Comparison of ENCODE assay signal across 15 mouse cellular contexts in the genomic region with DNA sequence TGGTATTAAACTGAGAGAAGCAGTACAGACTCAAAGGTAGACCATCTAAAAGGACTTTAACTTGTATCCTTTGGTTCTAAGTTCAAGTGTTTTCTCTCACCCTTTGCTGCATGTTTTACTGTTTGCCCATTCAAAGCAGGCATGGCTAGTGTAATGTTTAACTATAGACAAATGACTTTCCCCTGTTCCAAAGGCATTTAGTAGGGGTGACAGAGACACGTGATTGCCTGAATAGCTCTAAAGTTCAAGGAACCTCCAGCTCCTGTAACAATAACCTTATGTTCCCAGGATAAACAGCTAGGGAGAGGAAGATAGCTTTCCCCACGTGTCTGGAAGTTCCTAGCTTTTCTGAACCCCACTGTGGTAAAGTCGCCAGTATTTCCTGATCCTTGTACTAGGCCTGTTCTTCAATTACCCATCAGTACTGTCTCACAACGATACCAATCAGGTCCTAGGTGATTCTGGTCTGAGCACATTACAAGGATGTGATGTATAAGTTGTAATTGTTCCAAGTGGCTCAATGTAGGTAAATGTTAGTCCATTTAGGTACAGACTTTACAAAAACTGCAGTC.
DNase-seq lines count a peak whose midpoint lies in the region; ATAC-seq lines count a peak whose summit lies in the region.
"Had no signal": no experiment of that assay in that cellular context is flagged by ENCODE, and none has a peak within 500 bp of the region (broad histone marks: within the 10 kb centered on the region; RNA-seq: fewer than 3 reads in every experiment).

No protein-coding gene starts in this region.

- no peaks in the 10 kb centered on the region for H3K4me1 ChIP-seq in intestine, embryonic 14.5 days (replicated peaks; ENCODE audit: control insufficient read depth, insufficient read depth, low read length)
- 0 out of 2 replicates have a peak, but pooled peaks cover 2% of the 10 kb centered on the region for H3K4me1 ChIP-seq in liver, embryonic 15.5 days (replicated peaks)
- H3K4me1 ChIP-seq in forebrain, embryonic 15.5 days: peaks cover 7% of the 10 kb centered on the region
- H3K4me1 ChIP-seq in midbrain, embryonic 13.5 days (replicated peaks): peaks cover 9% of the 10 kb centered on the region; the same call in 1 of the 2 replicates
- 0 out of 2 replicates have a peak, but pooled peaks cover 4% of the 10 kb centered on the region for H3K4me1 ChIP-seq in forebrain, embryonic 16.5 days (replicated peaks; ENCODE audit: control insufficient read depth, insufficient read depth, low read length)

- H3K27me3 ChIP-seq in intestine, embryonic 14.5 days (replicated peaks; ENCODE audit: control insufficient read depth, insufficient read depth, low read length): no peaks in the 10 kb centered on the region
- no peaks in the 10 kb centered on the region for H3K27me3 ChIP-seq in liver, embryonic 15.5 days
- no peaks in the 10 kb centered on the region for H3K27me3 ChIP-seq in forebrain, embryonic 15.5 days
- H3K27me3 ChIP-seq in midbrain, embryonic 13.5 days: no peaks in the 10 kb centered on the region
- no peaks in the 10 kb centered on the region for H3K27me3 ChIP-seq in forebrain, embryonic 16.5 days (replicated peaks; ENCODE audit: control insufficient read depth, insufficient read depth, low read length)
- H3K27me3 ChIP-seq: neural tube, embryonic 15.5 days had no signal

- peak; percentile 87 for ATAC-seq in intestine, embryonic 14.5 days (replicated peaks; ENCODE audit: low FRiP score, low TSS enrichment, low read depth)
- ATAC-seq in liver, embryonic 15.5 days (ENCODE audit: insufficient read depth): peak; percentile 74
- no peak for ATAC-seq in forebrain, embryonic 15.5 days (replicated peaks)
- no peak for ATAC-seq in midbrain, embryonic 13.5 days
- no peak for ATAC-seq in forebrain, embryonic 16.5 days

- no peak overlapping the region for H3K4me3 ChIP-seq in intestine, embryonic 14.5 days (ENCODE audit: low read depth, low read length)
- no peak overlapping the region for H3K4me3 ChIP-seq in liver, embryonic 15.5 days (replicated peaks)
- H3K4me3 ChIP-seq in forebrain, embryonic 15.5 days: no peak overlapping the region
- no peak overlapping the region for H3K4me3 ChIP-seq in midbrain, embryonic 13.5 days (replicated peaks)
- H3K4me3 ChIP-seq in forebrain, embryonic 16.5 days (replicated peaks; ENCODE audit: low read length): no peak overlapping the region
- H3K4me3 ChIP-seq: erythroblast, embryonic 14.5 days; heart, adult 2 months; midbrain, embryonic 10.5 days; neural tube, embryonic 15.5 days had no signal

- H3K36me3 ChIP-seq in intestine, embryonic 14.5 days (ENCODE audit: control insufficient read depth, insufficient read depth, low read length): no peaks in the 10 kb centered on the region
- no peaks in the 10 kb centered on the region for H3K36me3 ChIP-seq in liver, embryonic 15.5 days (replicated peaks)
- H3K36me3 ChIP-seq in forebrain, embryonic 15.5 days: no peaks in the 10 kb centered on the region
- no peaks in the 10 kb centered on the region for H3K36me3 ChIP-seq in midbrain, embryonic 13.5 days
- H3K36me3 ChIP-seq in forebrain, embryonic 16.5 days (ENCODE audit: control insufficient read depth, insufficient read depth): no peaks in the 10 kb centered on the region
- H3K36me3 ChIP-seq: midbrain, embryonic 10.5 days; neural tube, embryonic 15.5 days had no signal

- no peak overlapping the region for H3K4me2 ChIP-seq in intestine, embryonic 14.5 days (ENCODE audit: low read length)
- H3K4me2 ChIP-seq in liver, embryonic 15.5 days: no peak overlapping the region
- H3K4me2 ChIP-seq in forebrain, embryonic 15.5 days (replicated peaks): no peak overlapping the region
- no peak overlapping the region for H3K4me2 ChIP-seq in midbrain, embryonic 13.5 days (replicated peaks)
- H3K4me2 ChIP-seq in forebrain, embryonic 16.5 days (ENCODE audit: low read length): no peak overlapping the region
- H3K4me2 ChIP-seq: lung, embryonic 14.5 days had no signal

- no peaks in the 10 kb centered on the region for H3K9me3 ChIP-seq in intestine, embryonic 14.5 days (ENCODE audit: control insufficient read depth, low read length)
- no peaks in the 10 kb centered on the region for H3K9me3 ChIP-seq in liver, embryonic 15.5 days (replicated peaks)
- H3K9me3 ChIP-seq in forebrain, embryonic 15.5 days: no peaks in the 10 kb centered on the region
- no peaks in the 10 kb centered on the region for H3K9me3 ChIP-seq in midbrain, embryonic 13.5 days
- no peaks in the 10 kb centered on the region for H3K9me3 ChIP-seq in forebrain, embryonic 16.5 days (ENCODE audit: control insufficient read depth, low read length)
- H3K9me3 ChIP-seq: midbrain, embryonic 10.5 days; neural tube, embryonic 15.5 days had no signal

- no peak for DNase-seq in intestine, embryonic 14.5 days (ENCODE audit: low spot score)
- DNase-seq in kidney, adult 11 months: peak; percentile 80
- DNase-seq in kidney, postnatal 10 days: peak; percentile 37
- DNase-seq in heart, postnatal 4 days: no peak
- DNase-seq: cerebellum, postnatal 14 days; heart, adult 2 months; heart, postnatal 36 days; lung, embryonic 14.5 days had no signal

- peak overlapping the region; percentile 29 for H3K27ac ChIP-seq in intestine, embryonic 14.5 days (ENCODE audit: low read depth)
- peak overlapping the region; percentile 67 for H3K27ac ChIP-seq in liver, embryonic 15.5 days (replicated peaks)
- no peak overlapping the region for H3K27ac ChIP-seq in forebrain, embryonic 15.5 days (replicated peaks)
- H3K27ac ChIP-seq in midbrain, embryonic 13.5 days: no peak overlapping the region
- no peak overlapping the region for H3K27ac ChIP-seq in forebrain, embryonic 16.5 days (ENCODE audit: low read length)
- H3K27ac ChIP-seq: heart, adult 2 months; neural tube, embryonic 15.5 days had no signal

- WGBS in intestine, embryonic 14.5 days: 40% methylated on average over 4 of the region's 4 CpGs
- WGBS in liver, embryonic 15.5 days (ENCODE audit: insufficient replicate concordance): 34% methylated on average over 4 of the region's 4 CpGs
- 70% methylated on average over 4 of the region's 4 CpGs for WGBS in forebrain, embryonic 15.5 days
- 76% methylated on average over 4 of the region's 4 CpGs for WGBS in midbrain, embryonic 13.5 days
- 72% methylated on average over 4 of the region's 4 CpGs for WGBS in forebrain, embryonic 16.5 days

- no peak overlapping the region for H3K9ac ChIP-seq in intestine, embryonic 14.5 days (ENCODE audit: low read length)
- no peak overlapping the region for H3K9ac ChIP-seq in liver, embryonic 15.5 days
- H3K9ac ChIP-seq in forebrain, embryonic 15.5 days (replicated peaks): no peak overlapping the region
- no peak overlapping the region for H3K9ac ChIP-seq in midbrain, embryonic 13.5 days (replicated peaks)
- H3K9ac ChIP-seq in forebrain, embryonic 16.5 days (replicated peaks; ENCODE audit: low read depth, low read length): no peak overlapping the region
- H3K9ac ChIP-seq: lung, embryonic 14.5 days; neural tube, embryonic 15.5 days had no signal

Comparison
In these comparisons a context has a peak if more than half of its experiments do, and no peak if none do; other contexts are left out.
1. ATAC-seq: peak in intestine, embryonic 14.5 days (single experiment) and liver, embryonic 15.5 days (single experiment); none in forebrain, embryonic 15.5 days (single experiment), midbrain, embryonic 13.5 days (single experiment) and forebrain, embryonic 16.5 days (single experiment).
2. DNase-seq: peak in kidney, adult 11 months (single experiment) and kidney, postnatal 10 days (single experiment); none in intestine, embryonic 14.5 days (single experiment) and heart, postnatal 4 days (single experiment).
3. H3K27ac ChIP-seq: peak in intestine, embryonic 14.5 days (single experiment) and liver, embryonic 15.5 days (single experiment); none in forebrain, embryonic 15.5 days (single experiment), midbrain, embryonic 13.5 days (single experiment) and forebrain, embryonic 16.5 days (single experiment).